Mouse (Mus musculus): Measurements from ENCODE around the gene Endou. TPM values are rescaled to one million over a fixed set of nuclear protein-coding genes. Genes with fewer than 3 reads are reported as not detected.

Endou gene
- polyA plus RNA-seq, 1 experiment from 2014 or later: 0.23 TPM

GRCm38 (mm10) chr15:97705211-97706050 is 25.7 kb downstream of the Endou start, which contains the start of gene Rpap3:
Rpap3 (minus strand) TSS chr15:97705825.
- peak; percentile 93 for ATAC-seq
- under 1% methylated on average over 58 of the region's 71 CpGs for WGBS

GRCm38 (mm10) chr15:97696616-97697015 is 34.5 kb downstream of the Endou start:
- Histone ChIP-seq H3K27me3 (ENCODE audit: control insufficient read depth, insufficient read depth, low read depth, low read length) (no peaks in the 10 kb centered on the region), H3K4me3 (ENCODE audit: low read depth, low read length) (no peak overlapping the region), H3K9ac (ENCODE audit: low read depth, low read length) (no peak overlapping the region), H3K27ac (ENCODE audit: low read length) (no peak overlapping the region), H3K9me3 (replicated peaks; ENCODE audit: control insufficient read depth, low read length, poor library complexity, severe bottlenecking) (no peaks in the 10 kb centered on the region), H3K4me1 (ENCODE audit: control insufficient read depth, insufficient read depth, low read length) (no peaks in the 10 kb centered on the region), H3K4me2 (ENCODE audit: low read length) (no peak overlapping the region), H3K36me3 (ENCODE audit: control insufficient read depth, insufficient read depth, low read length) (peaks cover 44% of the 10 kb centered on the region)
- no peak for ATAC-seq
- WGBS: 87% methylated on average over 10 of the region's 10 CpGs

More at GRCm38 (mm10) chr15:97705211-97706050, 25.7 kb downstream of the Endou start, which contains the start of gene Rpap3:
- H3K4me3 ChIP-seq (ENCODE audit: low read depth, low read length): peak within 1 kb of the TSS; percentile 100
- H3K27me3 ChIP-seq (ENCODE audit: control insufficient read depth, insufficient read depth, low read depth, low read length): no peaks in the 10 kb centered on the region
- H3K9me3 ChIP-seq (replicated peaks; ENCODE audit: control insufficient read depth, low read length, poor library complexity, severe bottlenecking): no peaks in the 10 kb centered on the region
- peak within 1 kb of the TSS; percentile 98 for H3K9ac ChIP-seq (ENCODE audit: low read depth, low read length)
- H3K4me1 ChIP-seq (ENCODE audit: control insufficient read depth, insufficient read depth, low read length): peaks cover 11% of the 10 kb centered on the region
- peak within 1 kb of the TSS; percentile 89 for H3K4me2 ChIP-seq (ENCODE audit: low read length)
- peak within 1 kb of the TSS; percentile 77; the same call in 1 of the 2 replicates for H3K27ac ChIP-seq (ENCODE audit: low read length)
- peaks cover 15% of the 10 kb centered on the region for H3K36me3 ChIP-seq (ENCODE audit: control insufficient read depth, insufficient read depth, low read length)

GRCm38 (mm10) chr15:97693411-97693810 is 37.7 kb downstream of the Endou start:
- Histone ChIP-seq H3K27ac (ENCODE audit: low read length) (no peak overlapping the region), H3K4me2 (ENCODE audit: low read length) (no peak overlapping the region), H3K36me3 (ENCODE audit: control insufficient read depth, insufficient read depth, low read length) (peaks cover 33% of the 10 kb centered on the region), H3K9me3 (replicated peaks; ENCODE audit: control insufficient read depth, low read length, poor library complexity, severe bottlenecking) (no peaks in the 10 kb centered on the region), H3K27me3 (ENCODE audit: control insufficient read depth, insufficient read depth, low read depth, low read length) (no peaks in the 10 kb centered on the region), H3K9ac (ENCODE audit: low read depth, low read length) (no peak overlapping the region), H3K4me1 (ENCODE audit: control insufficient read depth, insufficient read depth, low read length) (no peaks in the 10 kb centered on the region), H3K4me3 (ENCODE audit: low read depth, low read length) (no peak overlapping the region)
- WGBS: 94% methylated on average over 5 of the region's 5 CpGs
- no peak for ATAC-seq

- Histone ChIP-seq H3K4me3 (ENCODE audit: low read depth, low read length) (no peak overlapping the region), H3K4me1 (ENCODE audit: control insufficient read depth, insufficient read depth, low read length) (no peaks in the 10 kb centered on the region; the same call in 1 of the 2 replicates), H3K27ac (ENCODE audit: low read length) (no peak overlapping the region), H3K9me3 (replicated peaks; ENCODE audit: control insufficient read depth, low read length, poor library complexity, severe bottlenecking) (no peaks in the 10 kb centered on the region), H3K4me2 (ENCODE audit: low read length) (no peak overlapping the region), H3K36me3 (ENCODE audit: control insufficient read depth, insufficient read depth, low read length) (peaks cover 29% of the 10 kb centered on the region), H3K27me3 (ENCODE audit: control insufficient read depth, insufficient read depth, low read depth, low read length) (no peaks in the 10 kb centered on the region), H3K9ac (ENCODE audit: low read depth, low read length) (no peak overlapping the region)
- 97% methylated on average over 9 of the region's 9 CpGs for WGBS
- no peak for ATAC-seq
These were observed 47.0 kb downstream of the Endou start for GRCm38 (mm10) chr15:97684118-97684517.

GRCm38 (mm10) chr15:97682053-97682452 is 49.1 kb downstream of the Endou start:
- no peak overlapping the region for H3K9ac ChIP-seq (ENCODE audit: low read depth, low read length)
- peaks cover 36% of the 10 kb centered on the region for H3K36me3 ChIP-seq (ENCODE audit: control insufficient read depth, insufficient read depth, low read length)
- H3K27me3 ChIP-seq (ENCODE audit: control insufficient read depth, insufficient read depth, low read depth, low read length): no peaks in the 10 kb centered on the region
- no peak for ATAC-seq
- no peak overlapping the region for H3K4me2 ChIP-seq (ENCODE audit: low read length)
- no peak overlapping the region for H3K27ac ChIP-seq (ENCODE audit: low read length)
- no peaks in the 10 kb centered on the region for H3K9me3 ChIP-seq (replicated peaks; ENCODE audit: control insufficient read depth, low read length, poor library complexity, severe bottlenecking)
- no peaks in the 10 kb centered on the region; the same call in 1 of the 2 replicates for H3K4me1 ChIP-seq (ENCODE audit: control insufficient read depth, insufficient read depth, low read length)
- no peak overlapping the region for H3K4me3 ChIP-seq (ENCODE audit: low read depth, low read length)
- WGBS: 92% methylated on average over 8 of the region's 8 CpGs

- 0 out of 2 replicates have a peak overlapping the region, but pooled peaks have one; percentile 12 for H3K4me2 ChIP-seq (ENCODE audit: low read length)
These were observed 51.0 kb downstream of the Endou start for GRCm38 (mm10) chr15:97679991-97680681.

GRCm38 (mm10) chr15:97677341-97677740 is 53.8 kb downstream of the Endou start:
- no peaks in the 10 kb centered on the region for H3K9me3 ChIP-seq (replicated peaks; ENCODE audit: control insufficient read depth, low read length, poor library complexity, severe bottlenecking)
- peaks cover 7% of the 10 kb centered on the region for H3K4me1 ChIP-seq (ENCODE audit: control insufficient read depth, insufficient read depth, low read length)
- H3K27ac ChIP-seq (ENCODE audit: low read length): no peak overlapping the region
- 97% methylated on average over 3 of the region's 3 CpGs for WGBS
- no peaks in the 10 kb centered on the region for H3K27me3 ChIP-seq (ENCODE audit: control insufficient read depth, insufficient read depth, low read depth, low read length)
- no peak for ATAC-seq
- peaks cover 31% of the 10 kb centered on the region for H3K36me3 ChIP-seq (ENCODE audit: control insufficient read depth, insufficient read depth, low read length)
- no peak overlapping the region for H3K9ac ChIP-seq (ENCODE audit: low read depth, low read length)
- H3K4me2 ChIP-seq (ENCODE audit: low read length): no peak overlapping the region
- H3K4me3 ChIP-seq (ENCODE audit: low read depth, low read length): no peak overlapping the region

More at GRCm38 (mm10) chr15:97679991-97680681, 51.0 kb downstream of the Endou start:
- no peaks in the 10 kb centered on the region; the same call in 1 of the 2 replicates for H3K4me1 ChIP-seq (ENCODE audit: control insufficient read depth, insufficient read depth, low read length)
- H3K9ac ChIP-seq (ENCODE audit: low read depth, low read length): no peak overlapping the region
- 0 out of 2 replicates have a peak overlapping the region, but pooled peaks have one; percentile 0 for H3K27ac ChIP-seq (ENCODE audit: low read length)
- H3K9me3 ChIP-seq (replicated peaks; ENCODE audit: control insufficient read depth, low read length, poor library complexity, severe bottlenecking): no peaks in the 10 kb centered on the region
- H3K27me3 ChIP-seq (ENCODE audit: control insufficient read depth, insufficient read depth, low read depth, low read length): no peaks in the 10 kb centered on the region
- WGBS: 55% methylated on average over 18 of the region's 18 CpGs
- H3K4me3 ChIP-seq (ENCODE audit: low read depth, low read length): no peak overlapping the region
- ATAC-seq: 0 out of 2 replicates have a peak, but pooled peaks have one; percentile 39
- peaks cover 44% of the 10 kb centered on the region for H3K36me3 ChIP-seq (ENCODE audit: control insufficient read depth, insufficient read depth, low read length)

GRCm38 (mm10) chr15:97675927-97676326 is 55.2 kb downstream of the Endou start:
- no peaks in the 10 kb centered on the region for H3K9me3 ChIP-seq (replicated peaks; ENCODE audit: control insufficient read depth, low read length, poor library complexity, severe bottlenecking)
- H3K4me2 ChIP-seq (ENCODE audit: low read length): no peak overlapping the region
- H3K4me1 ChIP-seq (ENCODE audit: control insufficient read depth, insufficient read depth, low read length): peaks cover 13% of the 10 kb centered on the region
- WGBS: 90% methylated on average over 13 of the region's 13 CpGs
- no peak overlapping the region for H3K9ac ChIP-seq (ENCODE audit: low read depth, low read length)
- peaks cover 25% of the 10 kb centered on the region for H3K36me3 ChIP-seq (ENCODE audit: control insufficient read depth, insufficient read depth, low read length)
- H3K4me3 ChIP-seq (ENCODE audit: low read depth, low read length): no peak overlapping the region
- H3K27me3 ChIP-seq (ENCODE audit: control insufficient read depth, insufficient read depth, low read depth, low read length): no peaks in the 10 kb centered on the region
- ATAC-seq: no peak
- no peak overlapping the region for H3K27ac ChIP-seq (ENCODE audit: low read length)
